Mouse (Mus musculus): ENCODE data around the gene Pear1.
A peak's percentile ranks its signal among the peaks of the same experiment; 100 is the strongest.

Pear1 gene

GRCm38 (mm10) chr3:87765091-87765490, 59.0 kb downstream of the Pear1 start:
- DNase-seq (ENCODE audit: low read depth) = peak; percentile 72

GRCm38 (mm10) chr3:87764506-87764905, 59.6 kb downstream of the Pear1 start:
- DNase-seq (ENCODE audit: low read depth) = peak; percentile 78

- peak; percentile 89 for DNase-seq (ENCODE audit: low read depth)
These were observed 60.3 kb downstream of the Pear1 start for GRCm38 (mm10) chr3:87763683-87764289.

GRCm38 (mm10) chr3:87763202-87763601, 60.9 kb downstream of the Pear1 start:
- no peak for DNase-seq (ENCODE audit: low read depth)

GRCm38 (mm10) chr3:87761408-87762375, 62.4 kb downstream of the Pear1 start:
- DNase-seq (ENCODE audit: low read depth) = peak; percentile 80

- peak; percentile 82 for DNase-seq (ENCODE audit: low read depth)
These were observed 65.5 kb downstream of the Pear1 start for GRCm38 (mm10) chr3:87758641-87759040.

GRCm38 (mm10) chr3:87756488-87756887, 67.6 kb downstream of the Pear1 start:
- no peak for DNase-seq (ENCODE audit: low read depth)

GRCm38 (mm10) chr3:87755964-87756363, 68.1 kb downstream of the Pear1 start:
- DNase-seq (ENCODE audit: low read depth) = no peak

GRCm38 (mm10) chr3:87753829-87754228, 70.3 kb downstream of the Pear1 start:
- no peak for DNase-seq (ENCODE audit: low read depth)

- DNase-seq (ENCODE audit: low read depth) = no peak
These were observed 71.5 kb downstream of the Pear1 start for GRCm38 (mm10) chr3:87752567-87752966.

- no peak for DNase-seq (ENCODE audit: low read depth)
These were observed 74.1 kb downstream of the Pear1 start for GRCm38 (mm10) chr3:87749977-87750376.

- peak; percentile 86 for DNase-seq (ENCODE audit: low read depth)
These were observed 75.1 kb downstream of the Pear1 start for GRCm38 (mm10) chr3:87749036-87749435.

- DNase-seq (ENCODE audit: low read depth) = no peak
These were observed 75.7 kb downstream of the Pear1 start, which contains the start of gene Lrrc71 for GRCm38 (mm10) chr3:87748431-87748830. TSS of gene Lrrc71 (minus strand) at chr3:87748625.

- DNase-seq (ENCODE audit: low read depth) = no peak
These were observed 79.0 kb downstream of the Pear1 start for GRCm38 (mm10) chr3:87745036-87745659.

- DNase-seq (ENCODE audit: low read depth) = no peak
These were observed 80.2 kb downstream of the Pear1 start for GRCm38 (mm10) chr3:87743927-87744326.

GRCm38 (mm10) chr3:87742735-87743134, 81.4 kb downstream of the Pear1 start:
- DNase-seq (ENCODE audit: low read depth) = no peak

- DNase-seq (ENCODE audit: low read depth) = no peak
These were observed 82.1 kb downstream of the Pear1 start for GRCm38 (mm10) chr3:87742013-87742412.

- no peak for DNase-seq (ENCODE audit: low read depth)
These were observed 85.2 kb downstream of the Pear1 start for GRCm38 (mm10) chr3:87738906-87739305.

- DNase-seq (ENCODE audit: low read depth) = no peak
These were observed 88.8 kb downstream of the Pear1 start for GRCm38 (mm10) chr3:87735335-87735734.

GRCm38 (mm10) chr3:87733984-87734761, 89.9 kb downstream of the Pear1 start:
- DNase-seq (ENCODE audit: low read depth) = no peak

- no peak for DNase-seq (ENCODE audit: low read depth)
These were observed 91.0 kb downstream of the Pear1 start for GRCm38 (mm10) chr3:87733098-87733497.

GRCm38 (mm10) chr3:87728696-87729095, 95.4 kb downstream of the Pear1 start:
- DNase-seq (ENCODE audit: low read depth) = no peak

Data from NIH3T3 (cell line).